Mouse (Mus musculus) cerebellum, adult 2 months (tissue): ENCODE measurements around the gene Ctsll3.

ENCODE experiments used
- CTCF ChIP-seq: fragments of 200-500 bp; IDR thresholded peaks from 2 replicates; pipeline ENCODE4 v1.5.1; 2011; ENCODE audit warnings: low read depth, mild to moderate bottlenecking, control low read depth, low read length, moderate library complexity, borderline replicate concordance; ENCODE audit not compliant: insufficient read depth
- POLR2A ChIP-seq: fragments of 200-500 bp; IDR thresholded peaks from 2 replicates; pipeline ENCODE4 v1.6.1; 2011; ENCODE audit warnings: low read length, control low read depth, borderline replicate concordance; ENCODE audit not compliant: insufficient read depth

DNA sequence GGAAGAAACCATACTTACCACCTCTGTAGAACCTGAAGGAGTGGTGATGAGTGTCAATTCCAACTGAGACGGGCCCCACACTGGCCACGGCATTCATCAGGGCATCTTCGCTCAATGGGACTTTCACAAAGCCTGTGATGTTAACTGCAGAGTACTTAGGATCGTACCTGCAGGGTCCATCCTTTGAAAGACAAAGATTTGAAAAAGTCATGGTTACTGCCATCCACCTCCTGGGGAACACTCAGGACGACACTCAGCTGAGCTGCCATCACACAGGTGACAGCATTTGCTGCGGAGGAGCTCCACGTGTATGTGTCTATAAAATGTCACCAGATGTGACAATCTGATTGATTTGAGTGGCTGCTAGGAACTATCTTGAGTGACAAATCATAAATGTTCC lies 19.3 kb downstream of the Ctsll3 start:
- TF ChIP-seq CTCF (no peak), POLR2A (no peak)
